Mouse (Mus musculus) limb, embryonic 12.5 days (tissue): ENCODE measurements at regions not wholly inside any gene's neighbourhood (a gene's known extent, or its start where the extent isn't known, plus 50 kb on each side); places are given as distances from the start of the nearest gene placed in this dataset.

Experiments used
- ATAC-seq: fragments of 200-750 bp; cut with Nextera tagmentation; 2 replicates; pipeline ENCODE4 v1.8.0; 2017; ENCODE audit warnings: low read depth, moderate TSS enrichment; ENCODE audit not compliant: insufficient number of reproducible peaks, insufficient read depth, low FRiP score, low TSS enrichment
- H3K27ac ChIP-seq: fragments of 300-500 bp; sonication (generic); 2 replicates; pipeline ENCODE4 v1.5.1; 2016; ENCODE audit warnings: mild to moderate bottlenecking, moderate library complexity
- H3K27me3 ChIP-seq: fragments of 300-500 bp; sonication (generic); 2 replicates; pipeline ENCODE4 v1.6.1; 2016; ENCODE audit warnings: mild to moderate bottlenecking, moderate library complexity
- H3K36me3 ChIP-seq: fragments of 300-500 bp; sonication (generic); 2 replicates; pipeline ENCODE4 v1.6.1; 2016; ENCODE audit warnings: mild to moderate bottlenecking, moderate library complexity
- H3K4me1 ChIP-seq: fragments of 300-500 bp; sonication (generic); replicated peaks from 2 replicates; pipeline ENCODE4 v1.6.1; 2016
- H3K4me2 ChIP-seq: fragments of 300-500 bp; sonication (generic); 2 replicates; pipeline ENCODE4 v1.6.1; 2016; ENCODE audit warnings: mild to moderate bottlenecking, moderate library complexity
- H3K4me3 ChIP-seq: fragments of 300-500 bp; sonication (generic); replicated peaks from 2 replicates; pipeline ENCODE4 v1.5.1; 2016; ENCODE audit warnings: mild to moderate bottlenecking
- H3K9ac ChIP-seq: fragments of 300-500 bp; sonication (generic); replicated peaks from 2 replicates; pipeline ENCODE4 v1.6.1; 2016; ENCODE audit warnings: mild to moderate bottlenecking, moderate library complexity
- H3K9me3 ChIP-seq: fragments of 300-500 bp; sonication (generic); 2 replicates; pipeline ENCODE4 v1.6.1; 2016; ENCODE audit warnings: mild to moderate bottlenecking, moderate library complexity
- WGBS: fragments of 180-500 bp; shearing (Covaris S2); methylation state at CpG from one replicate; pipeline ENCODE4 v1.1.7; 2016; 5-methylcytosine and 5-hydroxymethylcytosine counted together

DNA sequence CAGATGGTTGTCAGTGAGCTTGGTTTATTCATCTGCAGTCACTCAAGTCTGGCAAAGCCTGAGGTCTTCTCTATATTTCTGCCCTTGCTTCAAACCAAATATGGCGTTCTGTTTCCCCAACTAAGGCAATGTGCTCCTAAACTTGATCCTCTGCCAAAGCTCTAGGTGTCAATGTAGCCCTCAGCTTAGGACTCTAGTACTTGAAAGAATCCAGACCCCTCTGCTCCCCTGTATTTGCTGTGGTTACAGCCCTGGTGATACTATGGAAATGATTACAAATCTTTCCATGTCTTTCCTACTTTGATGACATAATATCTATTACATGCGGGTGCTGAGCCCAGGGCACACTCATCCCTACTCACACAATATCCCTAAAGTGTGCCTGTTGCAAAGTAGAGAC, 672.9 kb upstream of the Tbl1xr1 start:
- ATAC-seq, result no peak
- Histone ChIP-seq H3K4me2 (no peak overlapping the region), H3K4me3 (no peak overlapping the region), H3K9ac (no peak overlapping the region), H3K36me3 (no peaks in the 10 kb centered on the region), H3K9me3 (no peaks in the 10 kb centered on the region), H3K27me3 (no peaks in the 10 kb centered on the region), H3K4me1 (no peaks in the 10 kb centered on the region), H3K27ac (no peak overlapping the region)
- WGBS, result 73% methylated on average over 2 of the region's 2 CpGs

GRCm38 (mm10) chr3:21404058-21404457, 672.4 kb upstream of the Tbl1xr1 start:
- no peaks in the 10 kb centered on the region for H3K36me3 ChIP-seq

DNA sequence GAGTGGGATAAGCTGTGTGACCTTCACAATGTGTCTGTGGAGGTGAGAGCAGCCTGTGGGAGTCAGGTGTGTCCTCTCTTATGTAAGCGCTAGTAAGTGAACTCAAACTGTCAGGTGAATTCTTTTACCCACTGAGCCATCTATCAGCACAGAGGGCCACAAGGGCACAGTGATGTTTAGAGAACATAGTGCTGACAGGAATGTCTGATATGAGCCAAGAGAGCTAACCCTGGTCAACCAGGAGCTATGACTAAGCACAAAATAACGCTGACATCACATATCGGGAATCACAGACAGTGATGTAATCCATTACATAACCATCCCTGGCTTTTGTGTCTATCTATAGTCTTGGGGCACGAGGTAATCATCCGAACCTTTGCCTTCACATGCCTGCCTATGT, 669.4 kb upstream of the Tbl1xr1 start:
- WGBS, result 84% methylated on average over 5 of the region's 5 CpGs
- no peaks in the 10 kb centered on the region for H3K4me1 ChIP-seq
- H3K36me3 ChIP-seq, result no peaks in the 10 kb centered on the region
- H3K4me2 ChIP-seq, result no peak overlapping the region
- H3K9me3 ChIP-seq, result no peaks in the 10 kb centered on the region
- no peak overlapping the region for H3K4me3 ChIP-seq
- no peaks in the 10 kb centered on the region for H3K27me3 ChIP-seq
- ATAC-seq, result no peak
- H3K27ac ChIP-seq, result no peak overlapping the region
- H3K9ac ChIP-seq, result no peak overlapping the region

More at GRCm38 (mm10) chr3:21404058-21404457, 672.4 kb upstream of the Tbl1xr1 start:
- Histone ChIP-seq H3K9me3 (no peaks in the 10 kb centered on the region), H3K27me3 (no peaks in the 10 kb centered on the region), H3K27ac (no peak overlapping the region), H3K9ac (no peak overlapping the region), H3K4me2 (no peak overlapping the region), H3K4me3 (no peak overlapping the region), H3K4me1 (no peaks in the 10 kb centered on the region)
- 71% methylated on average over 3 of the region's 3 CpGs for WGBS
- no peak for ATAC-seq

- Histone ChIP-seq H3K27ac (no peak overlapping the region), H3K36me3 (no peaks in the 10 kb centered on the region), H3K9ac (no peak overlapping the region), H3K9me3 (no peaks in the 10 kb centered on the region), H3K27me3 (no peaks in the 10 kb centered on the region), H3K4me1 (no peaks in the 10 kb centered on the region), H3K4me2 (no peak overlapping the region), H3K4me3 (no peak overlapping the region)
- WGBS, result 91% methylated on average over 2 of the region's 2 CpGs
- ATAC-seq, result no peak
Observed at GRCm38 (mm10) chr3:21412010-21412409, 664.4 kb upstream of the Tbl1xr1 start.

GRCm38 (mm10) chr3:21423139-21423538, 653.3 kb upstream of the Tbl1xr1 start:
- ATAC-seq, result no peak
- Histone ChIP-seq H3K36me3 (no peaks in the 10 kb centered on the region), H3K27ac (no peak overlapping the region), H3K9ac (no peak overlapping the region), H3K4me3 (no peak overlapping the region), H3K4me1 (no peaks in the 10 kb centered on the region), H3K9me3 (no peaks in the 10 kb centered on the region), H3K4me2 (no peak overlapping the region), H3K27me3 (no peaks in the 10 kb centered on the region)
- 72% methylated on average over 5 of the region's 5 CpGs for WGBS

GRCm38 (mm10) chr3:21426538-21426937, 649.9 kb upstream of the Tbl1xr1 start:
- Histone ChIP-seq H3K27me3 (no peaks in the 10 kb centered on the region), H3K27ac (no peak overlapping the region), H3K4me2 (no peak overlapping the region), H3K36me3 (no peaks in the 10 kb centered on the region), H3K4me1 (no peaks in the 10 kb centered on the region), H3K9me3 (no peaks in the 10 kb centered on the region), H3K4me3 (no peak overlapping the region), H3K9ac (no peak overlapping the region)
- 79% methylated on average over 6 of the region's 6 CpGs for WGBS
- 0 out of 2 replicates have a peak, but pooled peaks have one; percentile 31 for ATAC-seq

GRCm38 (mm10) chr3:21427408-21428031, 648.9 kb upstream of the Tbl1xr1 start:
- no peak overlapping the region for H3K9ac ChIP-seq
- no peaks in the 10 kb centered on the region for H3K27me3 ChIP-seq
- no peaks in the 10 kb centered on the region for H3K9me3 ChIP-seq
- no peaks in the 10 kb centered on the region for H3K36me3 ChIP-seq
- 46% methylated on average over 6 of the region's 6 CpGs for WGBS
- no peaks in the 10 kb centered on the region for H3K4me1 ChIP-seq
- no peak overlapping the region for H3K27ac ChIP-seq
- no peak for ATAC-seq
- H3K4me3 ChIP-seq, result no peak overlapping the region
- H3K4me2 ChIP-seq, result no peak overlapping the region

- H3K4me3 ChIP-seq, result no peak overlapping the region
- H3K36me3 ChIP-seq, result no peaks in the 10 kb centered on the region
- H3K4me1 ChIP-seq, result no peaks in the 10 kb centered on the region
- no peaks in the 10 kb centered on the region for H3K9me3 ChIP-seq
- H3K9ac ChIP-seq, result no peak overlapping the region
- H3K4me2 ChIP-seq, result no peak overlapping the region
- WGBS, result 23% methylated on average over 2 of the region's 2 CpGs
- no peak overlapping the region for H3K27ac ChIP-seq
- H3K27me3 ChIP-seq, result no peaks in the 10 kb centered on the region
- ATAC-seq, result no peak
Observed at GRCm38 (mm10) chr3:21428120-21428519, 648.3 kb upstream of the Tbl1xr1 start.

DNA sequence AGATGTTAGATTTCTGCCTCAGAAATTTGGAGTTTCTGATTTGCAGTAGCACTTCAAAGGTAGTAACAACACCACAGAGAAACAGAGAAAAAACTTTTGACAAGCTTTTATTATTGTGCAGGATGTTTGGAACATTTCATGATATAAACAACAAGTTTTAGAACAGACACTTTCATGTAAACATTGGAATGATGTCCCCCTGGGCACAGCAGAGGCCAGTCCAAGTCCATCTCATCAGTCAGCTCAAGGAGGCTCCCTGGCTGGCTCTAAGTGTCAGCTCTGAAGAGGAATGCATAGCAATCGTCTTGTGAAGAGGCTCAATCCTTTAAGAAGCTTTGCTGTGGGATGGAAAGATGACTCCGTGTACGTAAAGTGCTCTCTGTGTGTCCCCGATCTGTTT, 612.2 kb upstream of the Tbl1xr1 start:
- Histone ChIP-seq H3K4me3 (no peak overlapping the region), H3K4me2 (no peak overlapping the region), H3K9me3 (no peaks in the 10 kb centered on the region), H3K9ac (no peak overlapping the region), H3K36me3 (no peaks in the 10 kb centered on the region), H3K27ac (no peak overlapping the region), H3K4me1 (no peaks in the 10 kb centered on the region), H3K27me3 (no peaks in the 10 kb centered on the region)
- no peak for ATAC-seq
- WGBS, result 72% methylated on average over 4 of the region's 4 CpGs

GRCm38 (mm10) chr3:21466113-21466645, 610.3 kb upstream of the Tbl1xr1 start:
- Histone ChIP-seq H3K4me1 (no peaks in the 10 kb centered on the region), H3K9ac (no peak overlapping the region), H3K4me2 (no peak overlapping the region), H3K9me3 (no peaks in the 10 kb centered on the region), H3K4me3 (no peak overlapping the region), H3K36me3 (no peaks in the 10 kb centered on the region), H3K27ac (no peak overlapping the region), H3K27me3 (no peaks in the 10 kb centered on the region)
- no peak for ATAC-seq
- WGBS, result 57% methylated on average over 7 of the region's 7 CpGs

DNA sequence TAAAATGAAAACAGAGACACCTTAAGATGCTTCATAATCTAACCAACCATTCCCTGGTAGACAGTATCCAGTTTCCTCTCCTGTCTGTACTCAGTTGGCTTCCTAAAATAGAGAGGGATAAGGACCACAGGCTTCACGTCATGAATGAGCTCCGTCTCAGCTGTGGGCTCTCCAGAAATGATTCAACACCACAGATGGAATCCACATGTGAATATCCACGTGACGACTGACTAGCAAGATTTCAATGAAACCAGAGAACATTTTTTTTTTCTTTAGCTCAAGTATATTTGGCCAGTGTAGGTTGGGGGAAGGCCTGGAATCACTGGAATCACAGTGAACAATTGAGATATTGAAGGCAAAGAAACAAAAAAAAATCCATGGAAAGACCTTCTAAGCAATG, 599.1 kb upstream of the Tbl1xr1 start:
- no peaks in the 10 kb centered on the region for H3K27me3 ChIP-seq
- H3K9ac ChIP-seq, result no peak overlapping the region
- no peaks in the 10 kb centered on the region for H3K36me3 ChIP-seq
- H3K9me3 ChIP-seq, result no peaks in the 10 kb centered on the region
- ATAC-seq, result no peak
- peaks cover 21% of the 10 kb centered on the region for H3K4me1 ChIP-seq
- H3K27ac ChIP-seq, result no peak overlapping the region
- no peak overlapping the region for H3K4me3 ChIP-seq
- no peak overlapping the region for H3K4me2 ChIP-seq
- 37% methylated on average over 4 of the region's 4 CpGs for WGBS
